Mouse (Mus musculus) layer of hippocampus, adult 18-20 months (tissue): ENCODE measurements at regions not wholly inside any gene's neighbourhood (a gene's known extent, or its start where the extent isn't known, plus 50 kb on each side); places are given as distances from the start of the nearest gene placed in this dataset.

Experiments used
- DNase-seq, 2 experiments: peaks; one replicate each; pipeline ENCODE4 v3.0.0; 2022; ENCODE audit warnings: low spot score in 2 of 2

DNA sequence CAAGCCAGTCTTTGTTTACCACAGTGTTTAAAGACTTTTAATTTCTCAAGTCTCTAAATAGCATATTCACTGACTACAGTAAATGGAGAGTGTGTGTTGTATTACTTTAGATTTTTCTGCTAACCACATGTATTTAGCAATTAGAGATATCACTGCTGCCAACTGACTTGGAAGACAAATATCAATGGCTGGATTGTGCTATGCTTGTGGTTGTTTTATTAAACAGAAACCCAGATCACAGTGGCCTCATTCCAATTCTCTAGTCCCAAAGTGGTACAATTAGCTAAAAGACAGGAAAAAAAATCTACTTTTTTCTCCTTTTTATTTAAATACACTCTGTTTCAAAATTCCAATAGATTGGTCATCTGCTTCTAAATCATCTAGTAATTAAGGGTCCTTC is 72.6 kb downstream of the Zfp120 start:
- peak in 1 of 2 experiments; percentile 36 for DNase-seq

DNA sequence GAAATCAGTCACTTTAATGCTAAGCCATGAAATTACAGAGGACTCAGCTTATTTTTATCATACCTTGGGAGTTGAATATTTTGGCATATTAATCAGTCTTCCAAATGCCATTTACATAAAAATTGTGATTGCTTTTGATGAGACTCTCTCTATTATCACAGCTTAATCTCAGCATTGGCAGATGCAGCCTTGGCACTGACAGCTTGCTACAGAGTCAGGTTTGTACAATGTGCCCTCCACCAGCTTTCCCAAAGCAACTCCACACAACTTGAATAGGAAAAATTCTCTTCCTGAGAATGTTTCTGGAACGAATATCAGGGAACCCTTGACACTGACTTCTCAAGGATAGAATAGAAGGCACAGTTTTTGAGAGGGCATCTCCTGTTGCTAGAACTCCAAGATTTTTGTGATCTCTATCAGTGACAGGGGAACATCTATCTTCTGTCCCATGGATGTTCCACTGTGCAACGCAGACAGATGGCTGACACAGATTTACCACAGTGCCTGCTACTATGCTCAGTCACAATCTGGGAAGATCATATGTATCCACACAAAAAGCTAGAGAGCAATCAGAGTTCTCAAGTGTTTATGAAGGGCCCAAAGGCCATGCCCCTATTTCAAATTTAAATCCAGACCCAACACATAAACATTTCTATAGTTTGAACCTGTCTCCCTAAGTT is 76.3 kb downstream of the Zfp120 start:
- DNase-seq, result peak; percentile 46 to 84

DNA sequence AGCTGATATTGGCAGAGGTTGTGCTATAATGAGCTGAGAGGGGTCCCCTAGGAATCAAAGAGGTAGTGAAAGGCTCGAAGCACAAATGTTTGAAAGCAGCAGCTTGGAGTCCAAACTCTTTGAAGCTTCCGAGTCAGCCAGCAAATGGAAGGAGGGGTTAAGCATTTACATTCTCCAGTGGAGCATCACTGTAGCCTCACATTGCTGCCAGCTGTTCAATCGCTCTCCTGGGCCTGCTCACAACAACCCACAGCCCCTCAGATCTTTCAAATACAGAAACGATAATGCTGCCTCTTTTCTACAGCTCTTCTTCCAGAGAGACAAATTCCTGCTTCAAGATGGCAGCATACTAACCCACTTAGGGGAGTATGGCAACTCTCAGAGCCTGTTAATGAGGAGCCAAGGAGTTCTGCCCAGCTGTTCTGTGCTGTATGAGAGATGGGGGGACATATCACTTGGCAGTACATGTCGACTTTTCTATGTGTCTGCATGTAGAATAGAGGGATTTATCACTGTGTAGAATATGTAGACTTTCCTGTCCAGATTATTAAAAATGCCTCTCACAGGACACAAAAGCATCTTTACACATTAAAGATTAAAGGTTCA is 79.8 kb downstream of the Zfp120 start:
- DNase-seq, result no peak
